Mouse (Mus musculus): ENCODE measurements around the gene P3h1. TPM values are rescaled to one million over a fixed set of nuclear protein-coding genes. Genes with fewer than 3 reads are reported as not detected.

P3h1 gene
- polyA plus RNA-seq, 1 experiment from 2014 or later = 63.5 TPM

GRCm38 (mm10) chr4:119198105-119198504 is 34.6 kb upstream of the P3h1 start:
- H3K9ac ChIP-seq = 0 out of 2 replicates have a peak overlapping the region, but pooled peaks have one; percentile 25
- H3K27ac ChIP-seq = no peak overlapping the region
- ATAC-seq (ENCODE audit: low FRiP score, low read depth) = no peak; the same call in 1 of the 2 replicates
- peaks cover 28% of the 10 kb centered on the region for H3K4me1 ChIP-seq
- H3K9me3 ChIP-seq = no peaks in the 10 kb centered on the region
- H3K27me3 ChIP-seq = no peaks in the 10 kb centered on the region
- H3K36me3 ChIP-seq = peaks cover 33% of the 10 kb centered on the region
- no peak overlapping the region for H3K4me2 ChIP-seq (replicated peaks)
- no peak overlapping the region for H3K4me3 ChIP-seq
- WGBS = 71% methylated on average over 6 of the region's 6 CpGs

DNA sequence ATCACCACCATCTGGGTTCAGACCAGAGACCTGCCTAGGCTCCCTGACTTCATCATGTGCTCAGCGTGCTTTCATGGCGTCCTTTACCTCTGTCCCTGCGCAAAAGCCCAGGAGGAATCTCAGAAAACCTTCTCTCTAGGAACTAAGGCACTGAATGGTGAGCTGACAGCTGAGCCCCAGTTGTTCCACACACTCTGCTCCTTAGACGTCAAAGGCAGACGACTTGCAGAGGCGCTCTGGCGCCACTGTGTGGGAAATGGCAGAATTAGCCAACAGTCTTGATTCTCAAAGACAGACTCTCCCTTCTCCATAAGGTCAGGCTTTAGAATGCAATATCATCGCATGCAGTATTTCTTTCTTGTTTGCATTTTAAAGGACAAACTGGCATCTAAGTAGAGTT is 28.0 kb upstream of the P3h1 start:
- H3K9me3 ChIP-seq = no peaks in the 10 kb centered on the region
- no peak overlapping the region for H3K4me3 ChIP-seq
- H3K4me2 ChIP-seq (replicated peaks) = no peak overlapping the region
- 17% methylated on average over 8 of the region's 8 CpGs for WGBS
- no peak overlapping the region for H3K9ac ChIP-seq
- peaks cover 19% of the 10 kb centered on the region for H3K36me3 ChIP-seq
- no peaks in the 10 kb centered on the region for H3K27me3 ChIP-seq
- peak; percentile 45 for ATAC-seq (ENCODE audit: low FRiP score, low read depth)
- no peak overlapping the region for H3K27ac ChIP-seq
- no peaks in the 10 kb centered on the region for H3K4me1 ChIP-seq

- no peaks in the 10 kb centered on the region for H3K36me3 ChIP-seq
- 80% methylated on average over 8 of the region's 8 CpGs for WGBS
- H3K4me1 ChIP-seq = peaks cover 3% of the 10 kb centered on the region; the same call in 1 of the 2 replicates
- no peak for ATAC-seq (ENCODE audit: low FRiP score, low read depth)
- H3K9me3 ChIP-seq = no peaks in the 10 kb centered on the region
- no peak overlapping the region for H3K4me3 ChIP-seq
- peaks cover 4% of the 10 kb centered on the region; the same call in 1 of the 2 replicates for H3K27me3 ChIP-seq
- H3K27ac ChIP-seq = no peak overlapping the region
- H3K9ac ChIP-seq = no peak overlapping the region
- no peak overlapping the region for H3K4me2 ChIP-seq (replicated peaks)
Measured at GRCm38 (mm10) chr4:119216667-119217066, 16.0 kb upstream of the P3h1 start.

- Histone ChIP-seq H3K36me3 (peaks cover 12% of the 10 kb centered on the region), H3K9ac (no peak within 1 kb of the TSS), H3K27me3 (peaks cover 4% of the 10 kb centered on the region; the same call in 1 of the 2 replicates), H3K9me3 (no peaks in the 10 kb centered on the region), H3K4me1 (peaks cover 3% of the 10 kb centered on the region; the same call in 1 of the 2 replicates), H3K4me2 (replicated peaks) (no peak within 1 kb of the TSS), H3K4me3 (no peak within 1 kb of the TSS), H3K27ac (no peak within 1 kb of the TSS)
- 0 out of 2 replicates have a peak, but pooled peaks have one; percentile 15 for ATAC-seq (ENCODE audit: low FRiP score, low read depth)
- 13% methylated on average over 11 of the region's 11 CpGs for WGBS
Measured at GRCm38 (mm10) chr4:119218169-119218568, 14.5 kb upstream of the P3h1 start, which contains the start of gene Tmem269. TSS of gene Tmem269 (minus strand) at chr4:119218217.

DNA sequence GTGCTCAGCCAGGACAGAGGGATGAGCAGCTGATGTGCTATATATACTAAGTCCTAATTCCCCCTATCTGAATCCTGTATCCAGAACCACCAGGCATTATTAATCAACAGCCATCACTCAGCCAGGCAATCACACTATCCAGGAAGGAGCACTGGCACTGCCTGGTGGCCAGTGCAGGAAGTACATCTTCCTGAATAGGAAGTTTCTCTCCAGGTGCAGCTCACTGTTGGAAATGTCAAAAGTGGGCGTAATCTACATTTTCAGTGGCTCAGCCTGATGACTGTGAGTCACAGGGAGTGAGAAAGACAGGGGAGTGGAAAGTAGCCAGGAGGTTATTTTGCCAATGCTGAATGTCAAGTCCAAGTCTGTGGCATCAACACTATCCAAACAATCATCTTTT is 9.0 kb upstream of the P3h1 start:
- Histone ChIP-seq H3K4me2 (replicated peaks) (no peak overlapping the region), H3K9me3 (no peaks in the 10 kb centered on the region), H3K27me3 (no peaks in the 10 kb centered on the region), H3K27ac (no peak overlapping the region), H3K4me1 (no peaks in the 10 kb centered on the region), H3K4me3 (no peak overlapping the region), H3K36me3 (peaks cover 65% of the 10 kb centered on the region), H3K9ac (no peak overlapping the region)
- ATAC-seq (ENCODE audit: low FRiP score, low read depth) = no peak
- 90% methylated on average over 1 of the region's 1 CpGs for WGBS

GRCm38 (mm10) chr4:119224534-119224933 is 8.2 kb upstream of the P3h1 start:
- Histone ChIP-seq H3K27me3 (no peaks in the 10 kb centered on the region), H3K36me3 (peaks cover 70% of the 10 kb centered on the region), H3K4me3 (no peak overlapping the region), H3K4me2 (replicated peaks) (no peak overlapping the region), H3K27ac (no peak overlapping the region), H3K4me1 (no peaks in the 10 kb centered on the region), H3K9ac (no peak overlapping the region), H3K9me3 (no peaks in the 10 kb centered on the region)
- over 99% methylated on average over 3 of the region's 3 CpGs for WGBS
- ATAC-seq (ENCODE audit: low FRiP score, low read depth) = no peak

DNA sequence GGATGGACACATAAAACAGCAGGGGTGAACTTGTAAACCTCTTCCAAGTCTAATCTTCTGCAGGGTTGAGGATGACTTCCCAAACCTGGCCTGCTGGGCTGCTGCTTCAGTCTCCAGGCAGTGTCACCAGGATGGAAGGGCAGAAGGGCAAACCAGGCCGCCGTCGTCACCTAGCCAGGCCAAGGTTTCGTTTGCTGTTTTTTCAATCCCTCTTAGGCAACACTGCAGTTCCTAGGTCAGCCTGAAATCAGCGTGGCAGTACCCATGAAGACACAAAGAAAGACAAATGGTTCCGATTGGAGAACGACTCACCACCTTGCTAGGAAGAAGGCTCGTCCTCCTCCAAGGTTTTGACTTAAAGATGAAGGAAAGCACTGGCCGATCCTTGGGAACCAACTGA is 7.0 kb upstream of the P3h1 start:
- ATAC-seq (ENCODE audit: low FRiP score, low read depth) = no peak
- Histone ChIP-seq H3K4me3 (no peak overlapping the region), H3K9me3 (no peaks in the 10 kb centered on the region), H3K9ac (no peak overlapping the region), H3K27ac (no peak overlapping the region), H3K27me3 (no peaks in the 10 kb centered on the region), H3K36me3 (peaks cover 71% of the 10 kb centered on the region), H3K4me1 (no peaks in the 10 kb centered on the region), H3K4me2 (replicated peaks) (no peak overlapping the region)
- 90% methylated on average over 9 of the region's 9 CpGs for WGBS

GRCm38 (mm10) chr4:119226751-119227150 is 6.0 kb upstream of the P3h1 start:
- Histone ChIP-seq H3K9ac (no peak overlapping the region), H3K4me2 (replicated peaks) (no peak overlapping the region), H3K36me3 (peaks cover 71% of the 10 kb centered on the region), H3K4me1 (peaks cover 6% of the 10 kb centered on the region), H3K4me3 (no peak overlapping the region), H3K9me3 (no peaks in the 10 kb centered on the region), H3K27me3 (no peaks in the 10 kb centered on the region), H3K27ac (no peak overlapping the region)
- no peak for ATAC-seq (ENCODE audit: low FRiP score, low read depth)
- WGBS = 94% methylated on average over 11 of the region's 11 CpGs

DNA sequence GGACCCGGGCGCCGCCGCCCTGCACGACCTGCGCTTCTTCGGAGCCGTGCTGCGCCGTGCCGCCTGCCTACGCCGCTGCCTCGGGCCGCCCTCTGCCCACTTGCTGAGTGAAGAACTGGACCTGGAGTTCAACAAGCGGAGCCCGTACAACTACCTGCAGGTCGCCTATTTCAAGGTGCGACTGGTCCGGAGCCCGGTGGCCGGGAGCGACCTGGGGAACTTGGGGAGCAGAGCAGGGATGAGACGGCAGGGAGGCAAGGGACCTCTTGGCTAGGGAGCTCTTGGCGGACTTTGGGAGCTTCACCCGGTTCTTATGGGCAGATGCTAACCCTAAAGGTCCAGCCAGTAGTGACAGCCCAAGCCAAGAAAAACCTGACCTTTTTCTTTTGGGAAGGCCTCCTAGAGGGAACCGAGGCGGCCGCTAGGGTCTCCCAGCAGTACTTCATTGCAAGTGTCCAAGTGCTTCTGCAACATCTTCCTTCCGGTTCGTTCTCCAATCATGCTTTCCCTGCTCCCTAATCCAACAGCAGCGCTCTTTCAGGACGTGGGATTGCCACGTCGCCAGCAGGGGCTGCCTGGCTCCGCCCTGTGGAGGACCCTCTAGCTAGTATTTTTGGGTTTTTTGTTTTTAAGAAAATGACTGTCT is 664 bp downstream of the P3h1 start:
- no peaks in the 10 kb centered on the region for H3K9me3 ChIP-seq
- H3K9ac ChIP-seq = peak overlapping the region; percentile 90
- peaks cover 36% of the 10 kb centered on the region for H3K36me3 ChIP-seq
- WGBS = under 1% methylated on average over 36 of the region's 36 CpGs
- peak; percentile 48 for ATAC-seq (ENCODE audit: low FRiP score, low read depth)
- no peaks in the 10 kb centered on the region for H3K27me3 ChIP-seq
- H3K4me1 ChIP-seq = peaks cover 19% of the 10 kb centered on the region
- peak overlapping the region; percentile 67 for H3K27ac ChIP-seq
- peak overlapping the region; percentile 77 for H3K4me2 ChIP-seq (replicated peaks)
- H3K4me3 ChIP-seq = peak overlapping the region; percentile 94

- Histone ChIP-seq H3K27ac (no peak overlapping the region), H3K4me3 (peak overlapping the region; percentile 94), H3K27me3 (no peaks in the 10 kb centered on the region), H3K4me1 (peaks cover 21% of the 10 kb centered on the region), H3K36me3 (peaks cover 34% of the 10 kb centered on the region), H3K9me3 (no peaks in the 10 kb centered on the region), H3K4me2 (replicated peaks) (peak overlapping the region; percentile 77), H3K9ac (0 out of 2 replicates have a peak overlapping the region, but pooled peaks have one; percentile 90)
- WGBS = 66% methylated on average over 3 of the region's 3 CpGs
- ATAC-seq (ENCODE audit: low FRiP score, low read depth) = no peak
Measured at GRCm38 (mm10) chr4:119234348-119234747, 1.6 kb downstream of the P3h1 start.

- no peak overlapping the region for H3K27ac ChIP-seq
- H3K9ac ChIP-seq = no peak overlapping the region
- H3K4me1 ChIP-seq = peaks cover 15% of the 10 kb centered on the region
- H3K36me3 ChIP-seq = peaks cover 73% of the 10 kb centered on the region
- ATAC-seq (ENCODE audit: low FRiP score, low read depth) = no peak
- H3K9me3 ChIP-seq = no peaks in the 10 kb centered on the region
- no peaks in the 10 kb centered on the region for H3K27me3 ChIP-seq
- H3K4me2 ChIP-seq (replicated peaks) = no peak overlapping the region
- H3K4me3 ChIP-seq = no peak overlapping the region
- 70% methylated on average over 3 of the region's 3 CpGs for WGBS
Measured at GRCm38 (mm10) chr4:119238661-119239060, 5.9 kb downstream of the P3h1 start.

DNA sequence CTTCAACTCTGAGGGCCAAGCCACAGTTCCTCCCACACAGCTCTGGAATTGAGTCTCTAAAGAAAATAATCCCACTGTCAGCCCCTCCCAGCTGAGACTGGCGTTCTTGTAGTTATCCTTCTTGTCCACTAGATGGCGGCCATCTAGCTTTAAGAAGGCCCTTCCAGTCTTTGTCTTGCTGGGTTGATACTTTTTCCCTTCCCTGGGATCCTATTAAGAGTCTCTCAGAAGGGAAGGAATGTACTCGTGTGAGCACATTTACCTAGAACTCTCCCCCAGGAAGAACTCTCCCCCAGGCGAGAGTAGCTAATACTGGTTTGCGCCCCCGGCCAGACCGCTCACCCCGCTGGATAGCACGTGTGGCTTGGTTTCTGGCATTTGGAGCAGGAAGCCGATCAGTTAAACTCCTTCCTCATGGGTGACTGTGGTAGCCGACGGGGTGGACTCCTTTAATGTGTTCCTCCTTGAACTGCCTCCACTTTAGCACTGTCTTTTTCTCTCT is 6.5 kb downstream of the P3h1 start:
- Histone ChIP-seq H3K36me3 (peaks cover 79% of the 10 kb centered on the region), H3K27me3 (no peaks in the 10 kb centered on the region), H3K4me3 (no peak overlapping the region), H3K9ac (peak overlapping the region; percentile 51), H3K4me1 (peaks cover 11% of the 10 kb centered on the region), H3K9me3 (no peaks in the 10 kb centered on the region), H3K27ac (0 out of 2 replicates have a peak overlapping the region, but pooled peaks have one; percentile 58), H3K4me2 (replicated peaks) (peak overlapping the region; percentile 32; the same call in 1 of the 2 replicates)
- 43% methylated on average over 12 of the region's 12 CpGs for WGBS
- peak; percentile 60; the same call in 1 of the 2 replicates for ATAC-seq (ENCODE audit: low FRiP score, low read depth)
